Mouse (Mus musculus): ENCODE results near the gene Neurod1.

- TF ChIP-seq POLR2A (IDR thresholded peaks at IDR 0.05; ENCODE audit: borderline replicate concordance, extremely low read depth, insufficient read depth, insufficient read length, poor library complexity, severe bottlenecking) (no peak), CTCF (IDR thresholded peaks at IDR 0.05; ENCODE audit: borderline replicate concordance, extremely low read depth, insufficient read depth, insufficient read length) (no peak)
Measured at GRCm38 (mm10) chr2:79430061-79430460, 26.5 kb downstream of the Neurod1 start.

Data from brain, embryonic 14.5 days (tissue).